Mouse (Mus musculus): ENCODE measurements around the gene Kpna7.
"Not testable (repeated sequence)": the region's sequence is repeated elsewhere in the genome, so short reads cannot be mapped to it uniquely, and the experiment has no call there.

Gene Kpna7

GRCm38 (mm10) chr5:145102706-145103105 lies 18.9 kb upstream of the Kpna7 start:
- peak; percentile 53 for DNase-seq (ENCODE audit: low spot score)

GRCm38 (mm10) chr5:145101451-145101850 lies 17.6 kb upstream of the Kpna7 start:
- DNase-seq (ENCODE audit: low spot score): not testable (repeated sequence)

DNA sequence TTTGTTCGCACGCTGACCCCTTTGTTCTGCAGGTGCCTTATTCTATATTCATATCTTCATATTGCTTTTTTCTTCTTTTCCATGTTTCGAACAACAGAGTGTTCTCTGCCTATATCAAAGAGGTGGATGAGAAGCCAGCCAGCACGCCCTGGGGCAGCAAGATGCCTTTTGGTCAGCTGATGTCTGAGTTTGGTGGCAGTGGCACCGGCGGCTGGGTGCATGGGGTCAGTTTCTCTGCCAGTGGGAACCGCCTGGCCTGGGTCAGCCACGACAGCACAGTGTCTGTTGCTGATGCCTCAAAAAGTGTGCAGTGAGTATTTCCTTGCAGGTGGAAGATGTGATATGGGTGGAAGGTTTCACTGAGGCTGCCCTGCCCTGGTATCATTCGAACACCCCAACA lies 17.1 kb upstream of the Kpna7 start:
- DNase-seq (ENCODE audit: low spot score): no peak

DNA sequence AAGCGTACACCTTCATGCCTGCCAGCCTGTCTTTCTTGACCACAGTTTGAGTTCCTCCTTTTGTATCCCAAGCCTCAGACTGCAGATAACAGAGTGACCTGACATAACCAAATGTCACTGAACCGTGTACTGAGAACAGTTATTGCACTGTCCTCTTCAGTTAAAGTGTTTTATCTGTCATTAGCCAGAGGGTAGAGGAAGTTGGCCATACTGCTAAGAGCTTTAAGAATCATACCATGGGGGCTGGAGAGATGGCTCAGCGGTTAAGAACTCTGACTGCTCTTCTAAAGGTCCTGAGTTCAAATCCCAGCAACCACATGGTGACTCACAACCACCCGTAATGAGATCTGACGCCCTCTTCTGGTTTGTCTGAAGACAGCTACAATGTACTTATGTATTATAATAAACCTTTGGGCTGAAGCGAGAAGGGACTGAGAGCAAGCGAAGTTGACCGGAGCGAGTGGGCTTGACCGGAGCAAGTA lies 14.6 kb upstream of the Kpna7 start:
- no peak for DNase-seq (ENCODE audit: low spot score)

- no peak for DNase-seq (ENCODE audit: low spot score)
These were observed 12.4 kb upstream of the Kpna7 start for GRCm38 (mm10) chr5:145096195-145096594.

DNA sequence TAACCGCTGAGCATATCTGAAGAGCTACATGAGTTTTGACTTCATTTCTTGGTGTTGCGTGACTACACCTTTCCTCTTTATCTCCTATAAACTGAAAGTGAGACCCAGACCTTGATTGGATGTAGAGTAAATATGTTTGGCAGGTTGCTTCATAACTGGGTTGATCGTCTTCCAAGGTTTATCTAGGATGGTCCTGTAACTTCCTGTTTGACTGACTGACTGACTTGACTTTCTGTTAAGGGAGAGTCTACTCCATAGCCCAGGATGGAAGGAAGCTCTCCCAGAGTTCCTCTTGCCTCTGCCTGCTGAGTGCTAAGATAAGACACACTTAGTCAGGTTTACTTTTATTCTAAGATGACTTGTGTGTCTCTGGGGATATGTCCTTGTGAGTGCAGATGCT lies 6.0 kb upstream of the Kpna7 start:
- no peak for DNase-seq (ENCODE audit: low spot score)

DNA sequence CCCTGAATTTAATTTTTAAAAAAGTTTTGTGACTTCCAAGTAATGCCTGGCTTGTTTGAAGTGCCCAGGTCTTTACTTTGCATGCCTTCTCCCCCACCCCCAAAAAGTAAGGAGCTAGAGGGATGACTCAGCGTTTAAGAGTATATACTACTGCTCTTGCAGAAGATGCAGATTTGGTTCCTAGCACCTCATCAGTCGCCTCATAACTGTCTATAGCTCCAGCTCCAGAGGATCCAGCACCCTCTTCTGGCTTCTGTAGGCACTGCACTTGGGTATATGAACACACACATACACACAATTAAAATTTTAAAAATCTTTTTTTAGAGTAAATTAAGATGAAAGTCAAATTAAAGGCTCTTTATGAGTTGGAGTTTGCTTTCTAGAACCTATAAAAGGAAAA lies 4.4 kb upstream of the Kpna7 start:
- no peak for DNase-seq (ENCODE audit: low spot score)

- no peak for DNase-seq (ENCODE audit: low spot score)
These were observed 992 bp upstream of the Kpna7 start for GRCm38 (mm10) chr5:145084822-145085221.

DNA sequence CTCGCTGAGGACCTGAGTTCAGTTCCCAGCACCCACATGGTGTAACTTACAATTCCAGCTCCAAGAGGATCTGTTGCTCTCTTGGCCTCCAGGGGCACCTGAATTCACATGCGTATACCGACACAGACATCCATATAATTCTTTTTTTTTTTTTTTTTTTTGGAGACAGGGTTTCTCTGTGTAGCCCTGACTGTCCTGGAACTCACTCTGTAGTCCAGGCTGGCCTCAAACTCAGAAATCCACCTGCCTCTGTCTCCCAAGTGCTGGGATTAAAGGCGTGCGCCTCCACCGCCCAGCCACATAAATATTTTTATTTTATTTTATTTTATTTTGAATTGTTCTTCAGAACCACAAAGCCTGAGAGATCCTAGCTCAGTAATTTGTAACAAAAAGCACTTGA lies 629 bp downstream of the Kpna7 start:
- DNase-seq (ENCODE audit: low spot score): not testable (repeated sequence)

DNA sequence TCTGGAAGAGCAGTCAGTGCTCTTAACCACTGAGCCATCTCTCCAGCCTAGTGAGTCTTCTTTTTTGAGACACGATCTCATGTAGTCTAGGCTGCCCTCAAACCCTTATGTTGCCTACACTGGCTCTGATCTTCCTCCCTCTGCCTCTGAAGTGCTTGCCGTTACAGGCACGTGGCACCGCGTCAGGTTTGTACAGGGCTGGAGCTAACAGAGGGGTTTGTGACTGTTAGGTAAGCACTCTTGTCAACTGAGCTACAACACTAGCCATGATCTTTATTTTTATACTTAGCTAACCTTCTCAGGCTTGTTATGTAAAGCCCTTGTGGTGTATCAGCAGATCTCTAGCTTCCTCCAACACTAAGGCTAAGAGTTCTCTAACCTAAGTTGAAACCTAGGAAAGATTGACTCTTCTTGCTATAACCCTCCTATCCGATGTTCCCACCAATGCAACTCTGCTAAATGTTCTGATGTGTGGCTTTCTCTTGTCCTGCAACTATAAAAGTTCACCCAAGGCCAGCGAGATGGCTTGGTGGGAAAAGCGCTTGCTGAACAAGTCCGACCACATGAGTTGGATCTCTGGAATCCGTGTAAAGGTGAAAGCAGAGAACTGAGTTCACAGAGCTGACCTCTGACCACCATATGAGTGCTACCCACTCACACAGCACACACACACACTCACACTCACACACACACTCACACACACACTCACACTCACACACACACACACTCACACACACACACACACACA lies 1.8 kb downstream of the Kpna7 start:
- DNase-seq (ENCODE audit: low spot score): no peak

DNA sequence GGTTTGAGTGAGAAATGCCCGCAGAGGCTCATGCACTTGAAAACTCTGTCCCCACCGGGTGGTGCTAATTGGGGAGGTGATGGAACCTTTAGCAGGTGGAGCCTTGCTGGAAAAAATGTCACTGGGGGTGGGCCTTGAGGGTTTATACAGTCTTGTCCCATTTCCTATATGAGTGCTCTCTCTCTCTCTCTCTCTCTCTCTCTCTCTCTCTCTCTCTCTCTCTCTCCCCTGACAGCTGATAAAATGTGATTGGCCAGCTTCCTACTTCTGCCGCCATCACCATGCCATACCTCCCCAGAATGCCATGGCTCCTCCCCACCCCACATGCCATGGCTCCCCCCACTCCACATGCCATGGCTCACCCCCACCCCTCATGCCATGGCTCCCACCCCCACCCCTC lies 8.7 kb downstream of the Kpna7 start:
- DNase-seq (ENCODE audit: low spot score): no peak

- DNase-seq (ENCODE audit: low spot score): peak; percentile 57
These were observed 12.5 kb downstream of the Kpna7 start for GRCm38 (mm10) chr5:145071342-145071741.

GRCm38 (mm10) chr5:145069707-145070106 lies 14.1 kb downstream of the Kpna7 start:
- DNase-seq (ENCODE audit: low spot score): peak; percentile 56

DNA sequence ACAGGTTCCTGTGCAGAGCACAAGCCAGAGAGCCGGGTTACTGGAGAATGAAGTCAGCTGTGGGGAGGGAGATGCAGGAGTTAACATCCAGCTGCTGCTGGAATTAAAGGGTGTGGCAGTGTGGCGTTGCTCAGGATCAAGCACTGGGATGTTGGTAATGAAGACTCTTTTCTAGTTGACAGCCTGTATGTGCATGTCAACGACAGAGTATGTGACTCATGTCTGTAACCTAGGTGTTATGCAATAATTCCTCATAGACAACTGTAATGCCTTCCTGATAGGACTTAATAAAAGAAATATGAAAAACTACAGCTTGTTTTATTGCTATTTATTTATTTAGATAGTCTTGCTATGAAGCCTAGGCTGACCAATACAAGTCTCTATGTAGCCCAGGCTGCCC lies 15.0 kb downstream of the Kpna7 start:
- no peak for DNase-seq (ENCODE audit: low spot score)

GRCm38 (mm10) chr5:145064765-145065340 lies 19.0 kb downstream of the Kpna7 start:
- no peak for DNase-seq (ENCODE audit: low spot score)

- DNase-seq (ENCODE audit: low spot score): no peak
These were observed 24.3 kb downstream of the Kpna7 start for GRCm38 (mm10) chr5:145059524-145059923.

GRCm38 (mm10) chr5:145058722-145059121 lies 25.1 kb downstream of the Kpna7 start:
- no peak for DNase-seq (ENCODE audit: low spot score)

DNA sequence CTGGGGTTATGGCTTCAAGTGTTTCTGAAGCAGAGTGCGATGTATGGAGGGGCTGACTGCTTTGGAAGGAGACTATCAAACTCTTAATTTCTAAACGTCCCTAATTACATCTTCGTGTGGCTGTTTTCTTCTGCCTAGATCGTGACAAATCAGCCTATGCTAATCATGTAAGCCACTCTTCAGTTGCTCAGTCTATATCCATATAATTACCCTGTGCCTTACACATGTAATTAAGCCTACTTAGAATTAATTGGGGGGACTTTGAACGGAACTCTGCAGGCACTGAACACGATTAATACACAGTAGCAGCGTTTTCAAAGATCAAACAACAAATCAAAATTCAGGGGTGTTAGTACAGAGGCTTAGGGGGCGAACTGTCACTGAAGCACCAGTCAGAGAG lies 25.9 kb downstream of the Kpna7 start:
- no peak for DNase-seq (ENCODE audit: low spot score)

GRCm38 (mm10) chr5:145054187-145054586 lies 29.6 kb downstream of the Kpna7 start:
- not testable (repeated sequence) for DNase-seq (ENCODE audit: low spot score)

- not testable (repeated sequence) for DNase-seq (ENCODE audit: low spot score)
These were observed 41.1 kb downstream of the Kpna7 start, which contains the start of gene 1700018F24Rik for GRCm38 (mm10) chr5:145042690-145043089. 1700018F24Rik (plus strand) TSS chr5:145042990.

GRCm38 (mm10) chr5:145041628-145042027 lies 42.2 kb downstream of the Kpna7 start:
- no peak for DNase-seq (ENCODE audit: low spot score)

DNA sequence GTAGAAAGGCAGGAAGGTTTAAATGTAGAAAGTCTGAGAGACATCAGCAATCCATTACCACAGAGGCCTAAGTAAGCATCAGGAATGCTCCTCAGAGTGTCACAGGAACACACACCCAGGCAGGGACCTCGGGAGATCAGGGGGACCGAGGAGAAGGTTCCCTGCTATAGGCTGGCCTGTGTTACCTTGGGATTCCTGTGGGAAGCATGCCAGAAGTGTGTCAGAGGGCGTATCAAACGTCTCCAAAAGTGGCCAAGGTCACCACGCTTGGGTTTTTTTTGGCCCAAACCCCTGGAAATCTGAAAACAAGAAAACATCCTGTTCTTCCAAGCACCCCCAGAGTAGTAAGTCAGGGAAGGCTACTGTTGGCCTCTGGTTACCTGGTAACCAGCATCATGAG lies 51.4 kb downstream of the Kpna7 start, which contains the start of gene Gm4871:
Gm4871 (minus strand) TSS at position 364 of the 400 bp plus-strand sequence.
- not testable (repeated sequence) for DNase-seq (ENCODE audit: low spot score)

- not testable (repeated sequence) for DNase-seq (ENCODE audit: low spot score)
These were observed 53.4 kb downstream of the Kpna7 start for GRCm38 (mm10) chr5:145030476-145030875.
